Mouse (Mus musculus) megakaryocyte, embryonic 14.5 days (primary cell): Measurements from ENCODE around the gene Baz2a.

ENCODE experiments used
- FLI1 ChIP-seq: IDR thresholded peaks from 2 replicates; pipeline ENCODE4 v1.6.1; 2012; ENCODE audit warnings: low read length, inconsistent platforms, mixed read lengths
- GATA1 ChIP-seq: IDR thresholded peaks from 3 replicates; pipeline ENCODE4 v1.6.1; 2012; ENCODE audit warnings: mixed read lengths, low read length, inconsistent platforms, borderline replicate concordance

- TF ChIP-seq FLI1 (no peak), GATA1 (no peak)
Observed at GRCm38 (mm10) chr10:128133650-128134332, 42.4 kb downstream of the Baz2a start.
